Mouse (Mus musculus) ES-CJ7 (cell line): ENCODE data around the gene Timm10b.

Experiments
- DNase-seq: peaks from one replicate; pipeline ENCODE4 v3.0.0; 2011; ENCODE audit warnings: low read depth, low spot score

The Timm10b gene

GRCm38 (mm10) chr7:105640894-105641255 is 1.0 kb downstream of the Timm10b start:
- DNase-seq, result no peak

- no peak for DNase-seq
These were observed 2.1 kb downstream of the Timm10b start for GRCm38 (mm10) chr7:105641936-105642335.

- DNase-seq, result peak; percentile 90
These were observed 11.0 kb downstream of the Timm10b start, which contains the start of gene Dnhd1 for GRCm38 (mm10) chr7:105650639-105651435. Gene Dnhd1 (plus strand): TSS chr7:105650827.

- peak; percentile 63 for DNase-seq
These were observed 45.8 kb downstream of the Timm10b start for GRCm38 (mm10) chr7:105685541-105686197.

- no peak for DNase-seq
These were observed 51.0 kb downstream of the Timm10b start for GRCm38 (mm10) chr7:105690875-105691274.
